Mouse (Mus musculus): ENCODE results near the gene Atg9b. TPM values are rescaled to one million over a fixed set of nuclear protein-coding genes. Genes with fewer than 3 reads are reported as not detected.

The Atg9b gene
- polyA plus RNA-seq, 1 experiment from 2014 or later, result 0.12 TPM

DNA sequence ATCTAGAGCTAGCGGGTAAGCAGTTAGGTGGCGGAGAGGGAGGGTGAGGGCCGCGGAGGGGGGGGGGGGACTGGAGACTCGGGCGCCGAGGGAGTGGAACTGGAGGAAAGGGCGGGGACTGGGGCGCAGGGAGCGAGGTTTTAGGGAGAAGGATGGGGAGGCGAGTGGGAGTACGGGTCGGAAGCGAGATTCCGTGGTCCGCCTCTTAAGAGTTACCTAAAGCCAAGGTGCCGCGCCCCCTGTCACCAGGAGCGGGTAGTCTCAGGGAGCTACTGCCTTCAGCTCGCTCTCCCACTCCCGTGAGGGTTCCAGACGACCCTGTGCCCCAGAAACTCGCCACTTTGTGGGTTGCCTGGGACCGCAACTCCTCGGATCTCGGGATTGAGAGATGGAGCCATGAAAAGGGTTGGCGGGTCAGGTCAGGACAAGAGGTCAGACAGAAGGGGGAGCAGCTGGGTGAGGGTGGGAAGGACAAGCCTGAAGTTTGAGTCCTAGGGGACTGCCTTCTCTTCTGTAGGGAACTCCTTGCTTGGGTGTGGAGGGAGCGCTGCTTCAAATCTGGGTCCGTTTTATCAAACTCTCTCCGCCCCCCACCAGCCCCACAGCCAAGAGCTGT is 33.6 kb upstream of the Atg9b start:
- no peak for ATAC-seq (ENCODE audit: low FRiP score)
- Histone ChIP-seq H3K9ac (ENCODE audit: low read depth, low read length) (peak overlapping the region; percentile 66), H3K27ac (ENCODE audit: low read depth, low read length) (peak overlapping the region; percentile 4; the same call in 1 of the 2 replicates), H3K4me1 (replicated peaks; ENCODE audit: control insufficient read depth, insufficient read depth, low read length) (peaks cover 17% of the 10 kb centered on the region), H3K4me2 (replicated peaks; ENCODE audit: low read depth, low read length) (peak overlapping the region; percentile 89), H3K9me3 (ENCODE audit: control insufficient read depth, low read length) (no peaks in the 10 kb centered on the region), H3K27me3 (ENCODE audit: control insufficient read depth, insufficient read depth, low read length) (0 out of 2 replicates have a peak, but pooled peaks cover 4% of the 10 kb centered on the region), H3K4me3 (ENCODE audit: low read depth, low read length) (peak overlapping the region; percentile 53), H3K36me3 (ENCODE audit: control insufficient read depth, insufficient read depth, low read length) (peaks cover 3% of the 10 kb centered on the region; the same call in 1 of the 2 replicates)
- WGBS, result 0% methylated on average over 25 of the region's 30 CpGs
- peak; percentile 68 for DNase-seq (ENCODE audit: low spot score)

DNA sequence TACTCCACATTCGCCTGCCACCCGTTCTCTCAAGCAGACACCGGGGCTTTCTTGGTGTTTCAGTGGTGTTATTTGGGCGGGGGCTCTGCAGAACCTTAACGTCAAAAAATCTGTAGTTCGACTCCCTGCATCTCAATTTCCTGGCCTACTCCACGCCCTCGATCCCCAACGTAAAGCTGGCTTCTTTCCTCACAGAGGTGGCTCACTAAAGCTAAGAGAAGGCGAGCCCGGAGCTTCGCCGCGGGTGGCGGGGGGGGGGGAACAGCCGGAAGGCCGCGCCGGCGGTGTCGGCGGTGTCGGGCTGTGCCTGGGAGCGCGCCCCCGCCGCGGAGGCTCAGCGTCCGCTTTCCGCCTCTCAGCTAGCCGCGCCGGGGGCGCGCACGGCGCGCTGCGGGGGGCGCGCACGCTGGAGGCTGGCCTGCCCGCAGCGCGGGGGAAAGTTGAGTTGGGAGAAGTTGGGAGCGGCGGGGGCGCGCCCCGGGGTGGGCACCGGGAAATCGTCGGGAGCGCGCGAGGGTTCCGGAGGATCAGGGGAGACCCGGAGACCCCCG is 33.0 kb upstream of the Atg9b start:
- H3K4me3 ChIP-seq (ENCODE audit: low read depth, low read length), result peak overlapping the region; percentile 53
- H3K27me3 ChIP-seq (ENCODE audit: control insufficient read depth, insufficient read depth, low read length), result 0 out of 2 replicates have a peak, but pooled peaks cover 4% of the 10 kb centered on the region
- H3K9me3 ChIP-seq (ENCODE audit: control insufficient read depth, low read length), result no peaks in the 10 kb centered on the region
- peaks cover 1% of the 10 kb centered on the region; the same call in 1 of the 2 replicates for H3K36me3 ChIP-seq (ENCODE audit: control insufficient read depth, insufficient read depth, low read length)
- H3K4me2 ChIP-seq (replicated peaks; ENCODE audit: low read depth, low read length), result peak overlapping the region; percentile 89
- H3K27ac ChIP-seq (ENCODE audit: low read depth, low read length), result peak overlapping the region; percentile 4
- H3K9ac ChIP-seq (ENCODE audit: low read depth, low read length), result peak overlapping the region; percentile 66
- peaks cover 17% of the 10 kb centered on the region for H3K4me1 ChIP-seq (replicated peaks; ENCODE audit: control insufficient read depth, insufficient read depth, low read length)
- DNase-seq (ENCODE audit: low spot score), result peak; percentile 94
- 1% methylated on average over 49 of the region's 60 CpGs for WGBS
- ATAC-seq (ENCODE audit: low FRiP score), result no peak

DNA sequence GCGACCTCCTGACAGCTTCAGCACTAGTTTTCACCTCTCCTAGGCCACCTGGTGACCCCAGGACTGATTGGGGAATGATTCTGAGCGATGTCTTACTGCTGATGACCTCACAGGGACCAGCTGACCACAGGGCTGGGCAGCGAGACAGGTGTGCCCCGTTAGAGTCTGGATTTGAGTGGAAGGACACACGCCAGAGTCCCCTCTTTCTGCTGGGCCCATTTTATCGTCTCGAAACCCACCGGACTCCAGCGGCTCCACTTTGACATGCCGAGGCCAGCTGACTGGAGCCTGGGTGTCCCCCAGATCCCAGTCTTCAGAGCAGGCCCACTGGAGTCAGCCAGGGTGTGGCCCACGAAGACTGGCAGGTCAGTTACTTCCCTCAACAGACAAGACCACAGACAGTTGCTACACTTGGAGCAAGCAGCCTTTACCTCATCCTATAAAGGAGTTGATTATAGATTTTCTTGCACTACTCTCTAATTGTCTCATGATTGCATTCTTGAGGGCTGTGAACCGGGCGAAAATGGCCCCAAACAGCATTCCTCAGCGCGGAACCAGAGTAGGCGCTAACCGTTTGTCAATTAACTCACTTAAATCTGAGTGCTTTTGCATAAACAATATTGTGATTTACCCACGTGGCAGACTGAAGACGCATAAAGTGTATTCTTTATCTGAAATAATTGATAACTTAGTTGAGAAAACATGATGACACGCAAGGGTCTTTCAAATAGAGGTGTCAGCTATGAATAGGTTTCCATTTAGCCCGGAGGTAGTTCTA is 32.2 kb upstream of the Atg9b start:
- WGBS, result 15% methylated on average over 21 of the region's 21 CpGs
- Histone ChIP-seq H3K9me3 (ENCODE audit: control insufficient read depth, low read length) (no peaks in the 10 kb centered on the region), H3K27ac (ENCODE audit: low read depth, low read length) (peak overlapping the region; percentile 88), H3K4me3 (ENCODE audit: low read depth, low read length) (peak overlapping the region; percentile 53), H3K9ac (ENCODE audit: low read depth, low read length) (peak overlapping the region; percentile 69), H3K36me3 (ENCODE audit: control insufficient read depth, insufficient read depth, low read length) (0 out of 2 replicates have a peak, but pooled peaks cover 2% of the 10 kb centered on the region), H3K4me2 (replicated peaks; ENCODE audit: low read depth, low read length) (peak overlapping the region; percentile 89), H3K27me3 (ENCODE audit: control insufficient read depth, insufficient read depth, low read length) (0 out of 2 replicates have a peak, but pooled peaks cover 4% of the 10 kb centered on the region), H3K4me1 (replicated peaks; ENCODE audit: control insufficient read depth, insufficient read depth, low read length) (peaks cover 17% of the 10 kb centered on the region)
- DNase-seq (ENCODE audit: low spot score) (peak; percentile 39), ATAC-seq (ENCODE audit: low FRiP score) (peak; percentile 17)

DNA sequence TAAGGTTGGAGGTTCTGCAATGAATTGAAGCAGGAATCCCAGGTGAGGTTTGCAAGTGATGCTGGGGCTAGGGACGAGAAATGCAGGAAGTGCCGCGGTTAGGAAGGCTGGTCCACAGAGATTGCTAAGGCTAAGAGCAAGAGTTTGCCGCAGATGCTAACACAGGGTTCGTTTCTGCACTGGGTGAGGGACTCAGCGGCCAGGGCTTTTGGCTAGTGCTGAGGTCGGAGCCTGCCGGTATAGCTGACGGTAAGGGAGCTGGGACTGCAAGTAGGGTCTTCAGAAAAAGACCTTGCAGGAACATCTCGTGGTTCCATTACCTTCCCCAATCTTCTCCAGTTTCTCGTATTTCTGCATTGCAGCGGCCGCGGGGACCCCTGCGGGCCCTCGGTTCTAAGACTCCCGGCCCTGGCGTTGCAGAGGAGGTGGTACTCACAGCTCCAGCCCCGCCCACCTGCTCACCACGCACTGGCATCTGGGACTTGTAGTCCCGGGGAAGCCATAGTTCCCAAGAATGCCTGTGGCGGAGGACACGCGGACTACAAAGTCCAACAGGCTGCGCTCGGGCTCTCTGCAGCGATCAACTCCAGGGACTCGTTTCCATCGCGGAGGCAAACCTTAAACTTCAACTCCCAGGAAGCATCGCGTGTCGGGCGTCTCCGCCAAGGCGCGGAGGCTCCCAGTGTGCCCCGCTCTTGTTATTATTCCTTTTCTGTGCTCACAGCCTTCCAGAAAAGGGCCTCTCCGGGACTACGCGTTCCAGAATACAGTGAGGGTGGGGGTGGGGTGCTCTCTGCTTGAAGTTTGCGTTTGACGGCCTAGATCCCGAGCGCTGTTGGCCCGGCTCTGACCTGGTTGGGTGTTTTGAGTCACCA is 31.4 kb upstream of the Atg9b start, which contains the start of the genes Cdk5 and Slc4a2:
TSS of gene Cdk5 (minus strand) at position 402 of the 875 bp plus-strand sequence.
TSS of gene Slc4a2 (plus strand) at position 709 of the 875 bp plus-strand sequence.
- ATAC-seq (ENCODE audit: low FRiP score), result peak; percentile 94
- Histone ChIP-seq H3K4me1 (replicated peaks; ENCODE audit: control insufficient read depth, insufficient read depth, low read length) (peaks cover 14% of the 10 kb centered on the region), H3K9me3 (ENCODE audit: control insufficient read depth, low read length) (no peaks in the 10 kb centered on the region), H3K36me3 (ENCODE audit: control insufficient read depth, insufficient read depth, low read length) (0 out of 2 replicates have a peak, but pooled peaks cover 2% of the 10 kb centered on the region), H3K9ac (ENCODE audit: low read depth, low read length) (peak within 1 kb of the TSS; percentile 69), H3K4me3 (ENCODE audit: low read depth, low read length) (peak within 1 kb of the TSS; percentile 53), H3K27ac (ENCODE audit: low read depth, low read length) (peak within 1 kb of the TSS; percentile 88), H3K4me2 (replicated peaks; ENCODE audit: low read depth, low read length) (peak within 1 kb of the TSS; percentile 89), H3K27me3 (ENCODE audit: control insufficient read depth, insufficient read depth, low read length) (0 out of 2 replicates have a peak, but pooled peaks cover 4% of the 10 kb centered on the region)
- WGBS, result under 1% methylated on average over 46 of the region's 46 CpGs
- DNase-seq (ENCODE audit: low spot score), result peak; percentile 99

DNA sequence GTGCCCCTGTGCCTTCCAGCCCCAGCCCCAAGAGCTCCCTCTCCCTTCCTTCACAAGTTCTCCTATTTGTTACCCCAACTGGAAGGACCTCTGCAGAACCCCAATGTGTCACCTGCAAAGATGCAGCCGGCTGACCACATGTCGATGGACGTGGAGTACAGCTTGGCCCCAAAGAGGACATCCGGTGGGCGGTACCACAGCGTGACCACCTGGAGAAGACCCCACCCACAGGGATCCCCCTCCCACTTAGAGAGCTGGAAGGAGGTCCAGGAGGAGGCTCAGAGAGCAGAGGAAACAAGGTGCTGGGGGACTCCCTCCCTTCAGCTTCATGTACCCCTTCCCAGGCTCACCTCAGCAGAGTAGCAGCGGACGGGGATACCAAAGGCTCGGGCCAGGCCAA is 28.4 kb upstream of the Atg9b start:
- Histone ChIP-seq H3K27me3 (ENCODE audit: control insufficient read depth, insufficient read depth, low read length) (no peaks in the 10 kb centered on the region), H3K4me1 (replicated peaks; ENCODE audit: control insufficient read depth, insufficient read depth, low read length) (peaks cover 3% of the 10 kb centered on the region), H3K4me3 (ENCODE audit: low read depth, low read length) (no peak overlapping the region), H3K9me3 (ENCODE audit: control insufficient read depth, low read length) (no peaks in the 10 kb centered on the region), H3K9ac (ENCODE audit: low read depth, low read length) (no peak overlapping the region), H3K36me3 (ENCODE audit: control insufficient read depth, insufficient read depth, low read length) (0 out of 2 replicates have a peak, but pooled peaks cover 2% of the 10 kb centered on the region), H3K4me2 (replicated peaks; ENCODE audit: low read depth, low read length) (no peak overlapping the region), H3K27ac (ENCODE audit: low read depth, low read length) (no peak overlapping the region)
- 81% methylated on average over 9 of the region's 9 CpGs for WGBS
- no peak for DNase-seq (ENCODE audit: low spot score)
- no peak for ATAC-seq (ENCODE audit: low FRiP score)

DNA sequence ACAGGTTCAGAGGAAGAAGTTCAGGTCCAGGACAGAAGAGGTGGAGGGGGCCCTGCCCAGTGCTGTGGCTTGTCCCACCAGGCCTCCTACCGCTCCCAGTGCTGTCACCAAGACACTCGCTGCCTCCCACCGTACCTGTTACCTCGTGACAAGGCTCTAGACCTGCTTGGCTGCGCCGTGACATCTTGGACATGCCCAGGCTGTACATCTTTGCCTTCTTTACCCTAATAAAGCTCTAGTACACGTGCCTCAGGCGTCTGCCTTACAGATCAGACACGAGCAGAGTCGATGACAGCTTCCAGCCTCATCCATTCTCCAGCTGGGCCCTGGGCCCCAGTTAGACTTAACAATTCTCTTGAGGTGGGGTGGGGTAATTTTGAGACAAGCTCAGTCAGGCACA is 25.6 kb upstream of the Atg9b start:
- no peak overlapping the region for H3K27ac ChIP-seq (ENCODE audit: low read depth, low read length)
- no peak for ATAC-seq (ENCODE audit: low FRiP score)
- WGBS, result 88% methylated on average over 10 of the region's 10 CpGs
- H3K27me3 ChIP-seq (ENCODE audit: control insufficient read depth, insufficient read depth, low read length), result no peaks in the 10 kb centered on the region
- H3K36me3 ChIP-seq (ENCODE audit: control insufficient read depth, insufficient read depth, low read length), result 0 out of 2 replicates have a peak, but pooled peaks cover 2% of the 10 kb centered on the region
- H3K4me2 ChIP-seq (replicated peaks; ENCODE audit: low read depth, low read length), result no peak overlapping the region
- no peak overlapping the region for H3K9ac ChIP-seq (ENCODE audit: low read depth, low read length)
- no peak for DNase-seq (ENCODE audit: low spot score)
- H3K4me1 ChIP-seq (replicated peaks; ENCODE audit: control insufficient read depth, insufficient read depth, low read length), result no peaks in the 10 kb centered on the region; the same call in 1 of the 2 replicates
- H3K9me3 ChIP-seq (ENCODE audit: control insufficient read depth, low read length), result no peaks in the 10 kb centered on the region
- no peak overlapping the region for H3K4me3 ChIP-seq (ENCODE audit: low read depth, low read length)

DNA sequence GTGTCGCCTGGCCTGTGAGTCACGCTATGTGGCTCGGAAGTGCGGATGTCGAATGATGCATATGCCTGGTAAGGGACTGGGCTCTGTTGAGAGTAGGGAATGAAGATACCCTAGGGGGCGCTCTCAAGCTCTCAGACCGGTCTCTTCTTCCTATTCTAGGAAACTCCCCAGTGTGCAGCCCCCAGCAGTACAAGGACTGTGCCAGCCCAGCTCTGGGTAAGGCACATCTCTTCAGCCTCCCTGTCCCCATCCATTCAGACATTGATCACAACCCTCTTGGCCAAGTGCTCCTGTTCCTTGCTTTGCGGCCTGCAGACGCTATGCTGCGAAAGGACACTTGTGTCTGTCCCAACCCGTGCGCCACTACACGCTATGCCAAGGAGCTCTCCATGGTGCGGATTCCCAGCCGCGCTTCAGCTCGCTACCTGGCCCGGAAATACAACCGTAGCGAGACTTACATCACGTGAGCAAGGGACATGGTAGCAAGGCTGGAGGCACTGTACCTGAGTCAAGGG is 24.3 kb upstream of the Atg9b start:
- H3K4me2 ChIP-seq (replicated peaks; ENCODE audit: low read depth, low read length), result no peak overlapping the region
- H3K4me1 ChIP-seq (replicated peaks; ENCODE audit: control insufficient read depth, insufficient read depth, low read length), result no peaks in the 10 kb centered on the region; the same call in 1 of the 2 replicates
- DNase-seq (ENCODE audit: low spot score) (peak; percentile 82), ATAC-seq (ENCODE audit: low FRiP score) (peak; percentile 81)
- H3K36me3 ChIP-seq (ENCODE audit: control insufficient read depth, insufficient read depth, low read length), result 0 out of 2 replicates have a peak, but pooled peaks cover 2% of the 10 kb centered on the region
- H3K9ac ChIP-seq (ENCODE audit: low read depth, low read length), result no peak overlapping the region
- no peaks in the 10 kb centered on the region for H3K27me3 ChIP-seq (ENCODE audit: control insufficient read depth, insufficient read depth, low read length)
- 3% methylated on average over 21 of the region's 21 CpGs for WGBS
- no peaks in the 10 kb centered on the region for H3K9me3 ChIP-seq (ENCODE audit: control insufficient read depth, low read length)
- no peak overlapping the region for H3K4me3 ChIP-seq (ENCODE audit: low read depth, low read length)
- no peak overlapping the region for H3K27ac ChIP-seq (ENCODE audit: low read depth, low read length)
